Mouse (Mus musculus) liver, adult 2 months (tissue): ENCODE data around the gene Banp.

ENCODE experiments used
- CTCF ChIP-seq: fragments of 200-500 bp; IDR thresholded peaks from 2 replicates; pipeline ENCODE4 v1.5.1; 2011; ENCODE audit warnings: low read depth, low read length, control low read depth
- POLR2A ChIP-seq: fragments of 200-500 bp; IDR thresholded peaks from 2 replicates; pipeline ENCODE4 v1.6.1; 2011; ENCODE audit warnings: low read length, control low read depth; ENCODE audit not compliant: insufficient read depth; ENCODE audit errors: extremely low read depth

DNA sequence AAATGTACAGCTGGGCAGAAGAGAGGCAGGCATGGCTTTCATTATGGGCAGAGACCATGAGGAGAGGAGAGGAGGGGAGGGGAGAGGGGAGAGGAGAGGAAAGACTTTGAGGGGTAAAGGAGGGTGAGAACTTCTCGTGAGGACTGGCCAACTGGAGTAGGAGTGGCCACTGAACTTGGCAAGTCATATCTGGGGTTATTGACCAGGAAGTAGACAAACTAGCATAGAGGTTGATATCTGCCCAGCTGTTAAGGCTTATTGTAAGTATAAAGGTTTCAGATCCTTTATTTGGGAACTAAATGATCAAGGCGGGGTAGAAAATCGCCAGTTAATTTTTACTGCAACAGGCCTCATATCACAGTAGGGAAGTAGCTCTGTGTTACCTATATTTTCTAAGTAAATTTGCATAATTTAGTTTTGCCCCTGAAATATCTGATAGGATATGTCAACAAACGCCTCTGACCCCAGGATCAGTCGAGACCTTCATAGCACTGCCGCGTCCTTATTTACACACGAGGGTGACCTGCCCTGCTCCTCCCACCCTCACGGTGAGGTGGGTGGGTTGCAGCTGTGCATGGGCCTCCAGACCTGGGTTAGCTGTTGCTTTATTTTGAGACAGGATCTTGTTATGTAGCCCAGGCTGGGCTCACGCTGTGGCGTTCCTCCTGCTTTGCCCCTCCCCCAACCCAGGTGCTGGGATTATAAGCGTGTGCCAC, 113.1 kb downstream of the Banp start:
- TF ChIP-seq CTCF (no peak), POLR2A (no peak)
